Mouse (Mus musculus) heart, postnatal 4 days (tissue): ENCODE data around the gene Gm28897. TPM values are rescaled to one million over a fixed set of nuclear protein-coding genes. Genes with fewer than 3 reads are reported as not detected.
"Not testable (repeated sequence)": the region's sequence is repeated elsewhere in the genome, so short reads cannot be mapped to it uniquely, and the experiment has no call there.

Source experiments
- DNase-seq: peaks from one replicate; pipeline ENCODE4 v3.0.0; 2021
- total RNA-seq, 2 experiments: library from RNA; stranded (reverse); gene quantifications; 2 replicates each; pipeline ENCODE4 v1.2.3; 2021

The Gm28897 gene
- total RNA-seq, result not detected

DNA sequence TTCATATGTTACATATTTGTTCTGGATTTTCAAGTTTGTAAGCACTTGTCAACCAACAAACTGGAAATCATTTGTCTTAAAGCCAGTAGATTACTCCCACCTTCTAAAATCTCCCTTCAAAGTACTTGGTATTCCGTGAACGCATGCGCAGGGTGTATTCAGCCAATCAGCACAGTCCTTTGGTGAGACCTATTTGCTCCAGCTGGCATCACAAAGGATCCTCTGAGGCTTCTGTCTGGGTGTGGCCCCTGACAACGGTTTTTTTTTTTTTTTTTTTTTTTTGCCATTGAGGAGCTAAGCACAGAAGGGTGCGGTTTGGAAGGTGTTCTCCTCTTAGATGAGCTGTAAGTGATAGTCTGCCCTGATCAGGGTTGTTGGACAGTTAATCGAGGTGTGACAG, at the start of gene Gm28897:
Gm28897 (plus strand) TSS at position 301 of the 400 bp plus-strand sequence.
- not testable (repeated sequence) for DNase-seq
